Mouse (Mus musculus) adrenal gland, postnatal 36 days (tissue): ENCODE measurements around the gene Mfsd4b2. TPM values are rescaled to one million over a fixed set of nuclear protein-coding genes. Genes with fewer than 3 reads are reported as not detected.

Experiments
- DNase-seq, 2 experiments: peaks; one replicate each; pipeline ENCODE4 v3.0.0; 2021; ENCODE audit warnings: mixed read lengths in 1 of 2
- total RNA-seq, 2 experiments: library from RNA; stranded (reverse); gene quantifications; 2 replicates each; pipeline ENCODE4 v1.2.3; 2021

Mfsd4b2 gene
- total RNA-seq, 2 experiments from 2014 or later, result 0.33 to 0.63 TPM

GRCm38 (mm10) chr10:39893702-39894697 is 32.7 kb downstream of the Mfsd4b2 start:
- DNase-seq, result peak; percentile 16 to 53

GRCm38 (mm10) chr10:39888621-39889020 is 38.1 kb downstream of the Mfsd4b2 start:
- DNase-seq, result no peak

Other genes starting within 250 kb of the Mfsd4b2 start
- gene Rev3l, start 194.8 kb downstream of the Mfsd4b2 start, total RNA-seq, result 10 to 100 TPM; 23.5 to 25.2 TPM
- gene Mfsd4b4, start 27.7 kb downstream of the Mfsd4b2 start, total RNA-seq, result 10 to 100 TPM in 1 of 2 experiments, 1 to 10 TPM in 1; 5.8 to 11.8 TPM
- 1 to 10 TPM; 2.8 to 9.5 TPM for gene Mfsd4b3, start 33.2 kb upstream of the Mfsd4b2 start, total RNA-seq
- under 1 TPM; 0.60 to 0.76 TPM for gene Mfsd4b5, start 59.7 kb upstream of the Mfsd4b2 start, total RNA-seq
- gene Mfsd4b1, start 98.3 kb upstream of the Mfsd4b2 start, total RNA-seq, result 1 to 10 TPM; 2.7 to 4.4 TPM
- 10 to 100 TPM; 21.8 to 22.5 TPM for gene Slc16a10, start 215.3 kb upstream of the Mfsd4b2 start, total RNA-seq